Mouse (Mus musculus) ES-Bruce4 (cell line): Measurements from ENCODE around the gene Wdr89.

Experiments used
- CTCF ChIP-seq: IDR thresholded peaks from one replicate; pipeline ENCODE4 v1.8.1; 2011; ENCODE audit warnings: low read depth, low read length
- EP300 ChIP-seq: IDR thresholded peaks from 2 replicates; pipeline ENCODE4 v1.6.1; 2011; ENCODE audit warnings: low read depth, low read length; ENCODE audit not compliant: insufficient read depth
- POLR2A ChIP-seq: IDR thresholded peaks from one replicate; pipeline ENCODE4 v1.8.1; 2011; ENCODE audit warnings: low read length; ENCODE audit not compliant: insufficient read depth

- no peak for TF ChIP-seq EP300
- no peak for TF ChIP-seq CTCF
- TF ChIP-seq POLR2A = no peak
Observed at GRCm38 (mm10) chr12:75671759-75672315, 2.5 kb upstream of the Wdr89 start.
